Mouse (Mus musculus) olfactory bulb, adult 2 months (tissue): ENCODE measurements around the gene Glt1d1.

Source experiments
- CTCF ChIP-seq: fragments of 200-500 bp; IDR thresholded peaks from 2 replicates; pipeline ENCODE4 v1.5.1; 2012; ENCODE audit warnings: low read depth, mild to moderate bottlenecking, low read length, moderate library complexity; ENCODE audit not compliant: insufficient read depth
- POLR2A ChIP-seq: fragments of 200-500 bp; IDR thresholded peaks from 2 replicates; pipeline ENCODE4 v1.6.1; 2012; ENCODE audit warnings: mild to moderate bottlenecking, low read depth, low read length, moderate library complexity; ENCODE audit not compliant: insufficient read depth

GRCm38 (mm10) chr5:127691085-127691484 lies 59.0 kb downstream of the Glt1d1 start:
- TF ChIP-seq CTCF (no peak), POLR2A (no peak)
